Mouse (Mus musculus): ENCODE data around the gene Klrd1. TPM values are rescaled to one million over a fixed set of nuclear protein-coding genes. Genes with fewer than 3 reads are reported as not detected.

Klrd1 gene
- polyA plus RNA-seq (2016; fragmentation: Nextera tagmentation; extraction: Ambion mirVana): not detected in 2 replicates

DNA sequence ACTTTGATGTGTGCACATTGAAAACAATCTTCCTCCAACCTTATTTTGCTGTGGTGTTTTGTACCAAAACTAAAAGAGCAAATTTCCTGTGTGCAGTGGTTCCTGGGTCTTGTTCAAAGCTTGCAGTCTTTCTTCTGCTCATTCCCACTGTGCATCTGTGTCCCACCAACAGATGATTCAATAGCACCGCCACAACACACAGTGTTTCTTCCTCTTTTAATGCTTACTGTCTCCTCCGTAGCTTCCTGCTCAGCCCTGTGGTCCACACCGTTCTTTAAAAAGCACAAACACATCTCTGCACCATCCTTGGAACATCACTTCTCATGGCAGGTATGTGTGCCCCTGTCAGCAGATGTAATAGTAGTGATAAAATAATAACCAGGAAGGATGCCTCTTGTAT, at the start of gene Klrd1:
TSS of gene Klrd1 (plus strand) at position 275 of the 400 bp plus-strand sequence.
- no peaks in the 10 kb centered on the region for H3K36me3 ChIP-seq
- no peak for ATAC-seq (ENCODE audit: insufficient number of reproducible peaks, insufficient read depth, low FRiP score, low TSS enrichment, low read depth)
- H3K4me1 ChIP-seq (replicated peaks): no peaks in the 10 kb centered on the region
- no peaks in the 10 kb centered on the region for H3K27me3 ChIP-seq
- 83% methylated on average over 3 of the region's 3 CpGs for WGBS
- no peak within 1 kb of the TSS for H3K4me2 ChIP-seq
- no peaks in the 10 kb centered on the region for H3K9me3 ChIP-seq
- H3K27ac ChIP-seq: no peak within 1 kb of the TSS
- no peak within 1 kb of the TSS for H3K4me3 ChIP-seq (replicated peaks)
- H3K9ac ChIP-seq (replicated peaks): no peak within 1 kb of the TSS

DNA sequence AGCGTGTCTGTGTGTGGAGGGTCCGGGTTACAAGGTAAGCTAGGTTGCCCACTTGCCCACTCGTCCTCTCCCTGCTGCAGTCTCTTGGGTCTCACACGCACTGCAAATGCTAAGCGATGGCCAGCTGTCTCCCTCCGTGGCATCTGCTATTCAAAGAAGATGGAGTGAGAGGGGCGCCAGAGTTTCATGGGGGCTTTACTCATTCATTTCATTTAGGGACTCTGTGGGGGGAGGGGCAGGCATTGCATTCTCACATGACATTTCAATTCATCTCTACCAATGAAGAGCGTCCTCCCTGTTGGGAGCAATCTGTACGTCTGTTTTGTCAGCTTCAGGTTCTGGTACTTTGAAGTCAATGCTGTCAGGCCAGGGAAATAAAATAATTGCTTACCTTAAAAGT, 49.7 kb upstream of the Klrd1 start:
- 89% methylated on average over 9 of the region's 9 CpGs for WGBS
- H3K36me3 ChIP-seq: peaks cover 48% of the 10 kb centered on the region

DNA sequence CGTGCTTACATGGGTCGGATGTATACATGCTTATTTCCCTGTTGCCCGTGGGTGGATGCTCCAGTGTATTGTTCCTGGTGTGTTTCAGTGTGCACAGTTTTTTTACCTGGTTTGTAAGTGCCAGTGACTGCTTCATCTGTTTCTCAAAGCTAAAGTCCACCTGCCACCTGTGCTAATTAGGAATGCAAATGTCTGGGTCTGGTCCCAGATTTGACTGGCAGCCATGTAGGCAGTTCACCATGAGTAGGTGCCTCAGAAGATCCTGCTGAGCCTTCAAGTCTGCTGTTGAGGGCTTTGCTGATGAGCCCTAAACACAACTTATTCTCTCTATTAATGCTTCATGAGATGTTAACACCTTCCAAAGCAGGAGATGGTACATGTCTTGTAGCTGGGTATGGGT, 49.0 kb upstream of the Klrd1 start:
- Histone ChIP-seq H3K27me3 (no peaks in the 10 kb centered on the region), H3K4me3 (replicated peaks) (no peak overlapping the region), H3K4me1 (replicated peaks) (no peaks in the 10 kb centered on the region), H3K36me3 (peaks cover 45% of the 10 kb centered on the region), H3K9ac (replicated peaks) (no peak overlapping the region), H3K4me2 (no peak overlapping the region), H3K27ac (no peak overlapping the region), H3K9me3 (no peaks in the 10 kb centered on the region)
- WGBS: 90% methylated on average over 3 of the region's 3 CpGs
- ATAC-seq (ENCODE audit: insufficient number of reproducible peaks, insufficient read depth, low FRiP score, low TSS enrichment, low read depth): no peak

More for the DNA sequence above, 49.7 kb upstream of the Klrd1 start:
- Histone ChIP-seq H3K4me1 (replicated peaks) (no peaks in the 10 kb centered on the region), H3K4me3 (replicated peaks) (no peak overlapping the region), H3K9me3 (no peaks in the 10 kb centered on the region), H3K4me2 (no peak overlapping the region), H3K9ac (replicated peaks) (no peak overlapping the region), H3K27me3 (no peaks in the 10 kb centered on the region), H3K27ac (no peak overlapping the region)
- no peak for ATAC-seq (ENCODE audit: insufficient number of reproducible peaks, insufficient read depth, low FRiP score, low TSS enrichment, low read depth)

DNA sequence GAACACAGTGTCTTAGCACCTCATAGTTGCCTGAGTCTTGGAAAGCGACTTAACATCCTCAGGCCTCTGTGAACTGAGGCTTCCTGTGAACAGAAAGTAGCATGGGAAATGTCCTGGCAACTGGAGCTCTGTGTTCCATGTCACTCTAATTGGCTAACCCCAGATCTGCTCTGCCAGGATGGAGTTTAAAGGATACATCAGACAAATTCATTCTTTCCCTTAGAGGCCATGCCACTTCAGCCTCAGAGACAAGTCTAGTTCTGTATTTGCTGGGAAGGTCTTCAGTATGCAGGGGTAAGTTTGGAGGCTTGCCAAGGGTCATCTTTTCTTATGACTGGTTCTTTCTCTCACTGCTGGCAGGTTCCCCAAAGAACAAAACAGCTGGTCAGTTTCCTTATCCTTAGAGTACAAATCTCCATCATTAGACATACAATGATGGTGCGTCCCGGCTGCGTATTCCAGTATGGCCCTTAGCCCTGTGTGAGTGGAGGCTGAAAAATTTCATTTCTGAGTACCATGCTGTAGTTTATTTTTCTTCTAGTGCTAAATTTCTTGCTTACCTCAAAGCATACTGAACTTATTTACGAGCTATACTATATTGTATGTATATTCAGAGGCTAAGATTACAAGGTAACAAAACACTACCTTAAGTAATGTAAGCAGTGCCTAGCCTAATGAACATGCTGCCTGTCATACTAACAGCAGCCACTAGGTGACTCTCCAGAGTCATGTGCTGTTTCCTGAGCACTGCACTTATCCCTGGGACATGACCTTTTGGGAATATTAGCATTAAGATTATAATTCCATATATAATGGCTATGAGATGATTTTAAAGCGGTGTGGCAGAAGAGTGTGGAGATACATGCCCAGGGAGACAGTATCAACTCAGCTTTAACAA, 47.6 kb upstream of the Klrd1 start:
- ATAC-seq (ENCODE audit: insufficient number of reproducible peaks, insufficient read depth, low FRiP score, low TSS enrichment, low read depth): peak; percentile 54
- 72% methylated on average over 6 of the region's 6 CpGs for WGBS
- Histone ChIP-seq H3K4me1 (replicated peaks) (no peaks in the 10 kb centered on the region), H3K9me3 (no peaks in the 10 kb centered on the region), H3K4me2 (no peak overlapping the region), H3K27me3 (no peaks in the 10 kb centered on the region), H3K4me3 (replicated peaks) (no peak overlapping the region), H3K36me3 (peaks cover 31% of the 10 kb centered on the region), H3K9ac (replicated peaks) (no peak overlapping the region), H3K27ac (no peak overlapping the region)

DNA sequence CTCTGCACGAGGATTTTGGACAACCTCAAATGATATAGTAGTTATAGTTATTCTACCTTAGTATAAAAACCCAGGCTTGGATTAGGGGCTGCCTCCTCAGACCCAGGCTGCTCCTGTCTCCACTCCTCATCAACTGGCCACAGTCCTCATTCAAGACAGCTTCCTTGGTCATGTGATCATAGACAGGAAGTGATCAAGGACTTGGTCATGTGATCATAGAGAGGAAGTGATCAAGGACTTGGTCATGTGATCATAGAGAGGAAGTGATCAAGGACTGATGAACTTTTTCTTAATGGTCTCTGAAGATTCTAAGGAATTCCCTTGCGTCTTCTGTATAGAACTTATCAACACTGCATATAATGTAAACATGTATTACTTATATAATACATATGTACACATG, 44.3 kb upstream of the Klrd1 start:
- no peak overlapping the region for H3K4me2 ChIP-seq
- H3K27ac ChIP-seq: no peak overlapping the region
- no peaks in the 10 kb centered on the region for H3K36me3 ChIP-seq
- no peaks in the 10 kb centered on the region for H3K27me3 ChIP-seq
- 87% methylated on average over 2 of the region's 2 CpGs for WGBS
- H3K4me3 ChIP-seq (replicated peaks): no peak overlapping the region
- no peaks in the 10 kb centered on the region for H3K4me1 ChIP-seq (replicated peaks)
- H3K9me3 ChIP-seq: no peaks in the 10 kb centered on the region
- ATAC-seq (ENCODE audit: insufficient number of reproducible peaks, insufficient read depth, low FRiP score, low TSS enrichment, low read depth): no peak
- no peak overlapping the region for H3K9ac ChIP-seq (replicated peaks)

DNA sequence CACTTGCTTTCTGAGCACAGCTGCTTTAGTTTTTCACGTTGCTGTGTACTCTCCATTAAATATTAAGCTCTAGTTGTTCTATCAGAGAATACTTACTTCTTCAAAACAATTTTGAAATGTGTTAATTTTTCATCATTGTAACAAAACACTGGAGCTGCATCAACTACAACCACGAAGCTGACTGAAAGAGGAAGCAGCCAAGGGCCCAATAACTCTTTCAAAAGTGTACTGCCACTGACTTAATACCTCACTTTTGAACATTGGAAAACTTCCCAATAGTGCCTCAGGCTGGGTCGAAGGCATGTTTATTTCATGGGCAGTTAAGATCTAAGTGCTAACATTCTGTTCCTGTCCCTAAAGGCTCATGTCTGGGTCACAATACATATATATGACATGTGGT, 43.6 kb upstream of the Klrd1 start:
- Histone ChIP-seq H3K4me2 (no peak overlapping the region), H3K27me3 (no peaks in the 10 kb centered on the region), H3K4me3 (replicated peaks) (no peak overlapping the region), H3K27ac (no peak overlapping the region), H3K4me1 (replicated peaks) (no peaks in the 10 kb centered on the region), H3K9ac (replicated peaks) (no peak overlapping the region), H3K36me3 (no peaks in the 10 kb centered on the region), H3K9me3 (no peaks in the 10 kb centered on the region)
- WGBS: 76% methylated on average over 3 of the region's 3 CpGs
- no peak for ATAC-seq (ENCODE audit: insufficient number of reproducible peaks, insufficient read depth, low FRiP score, low TSS enrichment, low read depth)

DNA sequence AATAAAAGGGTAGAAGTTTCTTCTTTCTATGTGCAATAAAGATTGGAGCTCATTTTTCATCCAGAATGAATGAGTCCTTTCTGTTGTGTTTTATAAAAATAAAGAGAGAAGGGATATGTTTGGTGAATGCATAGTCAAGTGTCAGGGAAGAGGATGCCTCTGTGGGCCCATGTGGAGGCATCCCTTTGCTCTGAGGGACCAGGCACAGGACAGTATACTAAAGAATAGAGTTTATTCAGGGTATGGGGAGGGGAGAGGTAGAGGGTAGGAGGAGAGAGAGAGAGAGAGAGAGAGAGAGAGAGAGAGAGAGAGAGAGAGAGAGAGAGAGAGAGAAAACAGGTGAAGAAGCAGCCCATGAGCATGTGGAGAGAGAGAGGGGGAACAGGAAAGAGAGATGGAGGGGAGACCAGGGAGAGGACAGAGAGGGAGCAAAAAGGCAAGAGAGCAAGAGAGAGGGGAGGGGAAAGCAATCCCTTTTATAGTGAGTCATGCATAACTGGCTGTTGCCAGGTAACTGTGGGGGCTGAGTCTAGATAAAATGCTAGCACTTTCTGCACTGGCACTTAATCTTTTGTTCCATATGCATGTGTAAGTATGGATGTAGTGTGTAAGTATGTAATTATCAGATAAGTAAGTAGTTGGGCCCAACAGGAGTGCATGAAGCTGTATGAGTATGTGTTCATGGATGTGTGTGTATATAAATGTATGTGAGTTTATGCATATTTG, 34.1 kb upstream of the Klrd1 start:
- H3K27ac ChIP-seq: no peak overlapping the region
- ATAC-seq (ENCODE audit: insufficient number of reproducible peaks, insufficient read depth, low FRiP score, low TSS enrichment, low read depth): no peak

DNA sequence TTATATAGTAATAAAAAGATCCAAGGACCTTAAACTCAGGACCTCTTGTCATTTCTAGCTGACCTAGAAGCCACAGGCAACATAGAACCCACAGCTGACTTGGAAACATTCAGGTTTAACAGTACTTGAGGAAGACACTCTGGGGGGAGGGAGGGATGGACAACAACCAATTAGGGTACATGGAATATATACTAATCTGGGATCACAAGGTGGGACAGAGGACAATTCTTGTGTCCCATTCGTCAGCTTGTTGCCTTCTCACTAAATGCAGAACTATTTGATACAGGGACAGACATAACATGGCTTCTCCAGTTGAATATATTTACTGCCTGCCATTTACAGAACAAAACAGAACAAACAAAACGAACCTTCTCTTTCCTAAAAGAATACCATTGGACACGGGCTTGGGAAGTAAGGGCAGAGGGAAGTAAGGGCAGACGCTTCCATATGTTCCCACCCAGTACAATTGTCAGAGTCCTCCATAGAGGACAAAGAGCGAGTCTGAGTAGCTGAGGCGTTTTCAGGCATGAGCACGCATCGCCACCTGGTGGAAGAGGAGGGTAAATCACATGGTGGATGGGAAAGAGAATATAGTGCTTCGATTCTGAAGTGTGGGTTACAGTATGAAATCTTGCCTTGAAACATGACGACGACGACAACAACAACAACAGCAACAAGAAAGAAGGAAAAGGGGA, 32.5 kb upstream of the Klrd1 start:
- no peaks in the 10 kb centered on the region for H3K9me3 ChIP-seq
- no peaks in the 10 kb centered on the region for H3K36me3 ChIP-seq
- no peak overlapping the region for H3K27ac ChIP-seq
- WGBS: 21% methylated on average over 12 of the region's 12 CpGs
- no peak overlapping the region for H3K9ac ChIP-seq (replicated peaks)
- no peak overlapping the region for H3K4me2 ChIP-seq
- ATAC-seq (ENCODE audit: insufficient number of reproducible peaks, insufficient read depth, low FRiP score, low TSS enrichment, low read depth): peak; percentile 82
- H3K27me3 ChIP-seq: no peaks in the 10 kb centered on the region
- H3K4me3 ChIP-seq (replicated peaks): no peak overlapping the region
- no peaks in the 10 kb centered on the region for H3K4me1 ChIP-seq (replicated peaks)

More for the DNA sequence above, 34.1 kb upstream of the Klrd1 start:
- Histone ChIP-seq H3K4me1 (replicated peaks) (no peaks in the 10 kb centered on the region), H3K9ac (replicated peaks) (no peak overlapping the region), H3K36me3 (no peaks in the 10 kb centered on the region), H3K4me2 (no peak overlapping the region), H3K9me3 (no peaks in the 10 kb centered on the region), H3K27me3 (no peaks in the 10 kb centered on the region), H3K4me3 (replicated peaks) (no peak overlapping the region)

DNA sequence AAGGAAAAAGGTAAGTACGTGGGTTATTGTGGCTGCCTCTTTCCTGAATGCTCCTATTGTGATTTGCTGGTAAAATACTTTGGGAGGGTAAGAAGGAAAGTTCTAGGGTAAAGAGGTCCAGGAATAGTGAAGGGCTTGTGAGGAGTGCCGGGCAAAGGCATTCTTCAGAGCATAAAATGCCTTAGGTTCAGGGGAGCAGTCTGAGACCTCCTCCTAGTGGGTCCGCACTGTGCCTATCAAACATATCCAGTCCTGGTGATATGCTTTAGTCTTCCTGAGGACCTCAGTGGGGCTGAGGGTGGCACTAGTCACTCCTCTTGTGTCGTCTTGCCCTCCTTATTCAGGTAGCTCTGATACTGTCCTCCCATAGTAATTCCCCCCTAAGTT, 31.9 kb upstream of the Klrd1 start:
- Histone ChIP-seq H3K4me3 (replicated peaks) (no peak overlapping the region), H3K4me2 (no peak overlapping the region), H3K4me1 (replicated peaks) (no peaks in the 10 kb centered on the region), H3K9me3 (no peaks in the 10 kb centered on the region), H3K36me3 (no peaks in the 10 kb centered on the region), H3K9ac (replicated peaks) (no peak overlapping the region), H3K27me3 (no peaks in the 10 kb centered on the region), H3K27ac (no peak overlapping the region)
- no peak for ATAC-seq (ENCODE audit: insufficient number of reproducible peaks, insufficient read depth, low FRiP score, low TSS enrichment, low read depth)
- WGBS: 55% methylated on average over 4 of the region's 4 CpGs

DNA sequence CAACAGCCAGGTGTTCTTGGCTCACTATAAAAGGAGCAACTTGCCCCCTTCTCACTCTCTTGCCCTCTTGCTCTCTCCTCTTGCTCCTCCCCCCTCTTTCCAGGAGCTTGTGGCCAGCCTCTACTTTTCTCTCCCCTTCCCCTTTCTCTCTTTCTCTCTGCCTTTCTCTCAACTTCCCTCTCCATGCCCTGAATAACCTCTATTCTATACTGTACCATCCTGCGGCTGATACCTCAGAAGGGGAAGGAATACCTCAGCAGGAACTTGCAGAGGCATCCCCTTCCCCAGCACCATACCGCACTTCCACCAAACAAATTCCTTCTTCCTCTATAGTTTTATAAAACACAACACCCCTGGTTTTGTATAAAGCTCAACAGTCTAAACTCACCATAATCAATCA, 26.3 kb upstream of the Klrd1 start:
- no peak for ATAC-seq (ENCODE audit: insufficient number of reproducible peaks, insufficient read depth, low FRiP score, low TSS enrichment, low read depth)
- 75% methylated on average over 2 of the region's 2 CpGs for WGBS
- Histone ChIP-seq H3K27ac (no peak overlapping the region), H3K4me1 (replicated peaks) (no peaks in the 10 kb centered on the region), H3K27me3 (no peaks in the 10 kb centered on the region), H3K9me3 (no peaks in the 10 kb centered on the region), H3K9ac (replicated peaks) (no peak overlapping the region), H3K36me3 (no peaks in the 10 kb centered on the region), H3K4me2 (no peak overlapping the region), H3K4me3 (replicated peaks) (no peak overlapping the region)

DNA sequence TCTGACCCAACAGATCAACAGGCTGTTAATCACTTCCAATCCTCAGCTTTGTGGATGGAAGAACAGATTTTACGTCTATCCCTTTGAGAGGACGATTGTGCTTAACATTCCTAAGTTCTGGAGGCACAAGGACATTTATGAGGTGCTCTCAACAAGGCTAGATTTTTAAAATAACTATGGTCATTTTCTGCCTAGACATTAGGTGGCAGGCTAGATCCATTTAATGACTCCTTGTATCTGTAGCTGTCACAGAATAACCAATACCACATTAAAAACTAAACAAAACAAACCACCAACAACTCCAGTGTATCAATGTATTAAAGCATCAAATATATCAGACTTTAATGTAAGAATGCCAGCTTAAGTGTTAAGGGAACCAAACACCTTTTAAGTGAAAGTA, 16.3 kb upstream of the Klrd1 start:
- Histone ChIP-seq H3K4me1 (replicated peaks) (no peaks in the 10 kb centered on the region), H3K36me3 (no peaks in the 10 kb centered on the region), H3K9me3 (no peaks in the 10 kb centered on the region), H3K27ac (no peak overlapping the region), H3K27me3 (no peaks in the 10 kb centered on the region), H3K4me3 (replicated peaks) (no peak overlapping the region), H3K9ac (replicated peaks) (no peak overlapping the region), H3K4me2 (no peak overlapping the region)
- WGBS: 17% methylated on average over 2 of the region's 2 CpGs
- ATAC-seq (ENCODE audit: insufficient number of reproducible peaks, insufficient read depth, low FRiP score, low TSS enrichment, low read depth): no peak

Measured in limb, embryonic 12.5 days (tissue).